Mouse (Mus musculus) thymus, adult 18-20 months (tissue): ENCODE results near the gene Cnnm3.
"Not testable (repeated sequence)": the region's sequence is repeated elsewhere in the genome, so short reads cannot be mapped to it uniquely, and the experiment has no call there.

ENCODE experiments used
- DNase-seq, 2 experiments: peaks; one replicate each; pipeline ENCODE4 v3.0.0; 2022; ENCODE audit warnings: mixed read lengths in 2 of 2

The Cnnm3 gene

DNA sequence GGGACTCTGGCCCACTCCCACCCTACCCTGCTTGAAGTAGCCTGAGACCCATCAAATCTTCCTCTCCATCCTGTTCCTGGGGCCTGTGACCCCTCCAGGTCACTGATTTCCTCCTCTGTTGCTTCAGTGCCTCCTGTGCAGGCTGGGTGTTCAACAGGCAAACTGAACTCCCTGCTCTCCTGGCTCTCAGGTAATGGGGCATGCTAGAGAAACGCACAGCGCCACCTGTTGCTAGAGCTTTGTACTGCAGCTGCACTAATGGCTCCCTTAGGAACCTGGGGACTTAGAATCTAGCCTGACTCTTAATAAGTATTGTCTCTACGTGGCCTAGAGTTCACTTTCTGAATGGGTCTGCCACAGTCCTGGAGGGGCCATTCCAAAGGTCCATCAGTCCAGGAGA lies 10.4 kb upstream of the Cnnm3 start:
- DNase-seq, result peak; percentile 26 to 43

DNA sequence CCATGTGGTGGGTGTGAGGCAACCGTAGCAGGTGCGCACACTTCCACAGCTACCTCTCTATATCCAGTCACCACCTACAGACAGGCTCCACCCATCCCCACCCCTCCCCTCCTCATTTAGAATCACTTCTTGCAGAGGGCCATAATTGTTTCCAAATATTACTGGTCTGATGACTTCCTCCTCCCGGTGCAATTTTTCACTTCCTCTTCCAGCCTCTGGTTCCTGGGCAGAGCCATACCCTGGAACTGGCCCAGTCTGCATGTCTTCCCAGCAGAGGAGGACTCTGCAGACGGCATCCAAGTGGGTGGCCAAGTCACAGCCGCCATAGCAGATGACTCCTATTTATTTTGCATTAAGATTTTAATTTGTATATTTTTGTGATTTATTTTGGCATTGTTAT lies 3.4 kb upstream of the Cnnm3 start:
- no peak for DNase-seq

GRCm38 (mm10) chr1:36512089-36512965 lies 660 bp downstream of the Cnnm3 start:
- DNase-seq, result peak; percentile 47 to 49

DNA sequence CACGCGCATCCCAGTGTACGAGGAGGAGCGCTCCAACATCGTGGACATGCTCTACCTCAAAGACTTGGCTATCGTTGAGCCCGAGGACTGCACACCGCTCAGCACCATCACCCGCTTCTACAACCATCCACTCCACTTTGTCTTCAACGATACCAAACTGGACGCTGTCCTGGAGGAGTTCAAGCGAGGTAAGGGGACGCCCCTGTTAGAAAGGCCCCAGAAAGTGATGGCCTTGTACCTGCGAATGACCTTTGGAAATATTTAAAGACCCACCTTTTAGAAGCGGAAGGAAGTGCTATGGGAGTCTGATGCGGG lies 1.3 kb downstream of the Cnnm3 start:
- no peak for DNase-seq

DNA sequence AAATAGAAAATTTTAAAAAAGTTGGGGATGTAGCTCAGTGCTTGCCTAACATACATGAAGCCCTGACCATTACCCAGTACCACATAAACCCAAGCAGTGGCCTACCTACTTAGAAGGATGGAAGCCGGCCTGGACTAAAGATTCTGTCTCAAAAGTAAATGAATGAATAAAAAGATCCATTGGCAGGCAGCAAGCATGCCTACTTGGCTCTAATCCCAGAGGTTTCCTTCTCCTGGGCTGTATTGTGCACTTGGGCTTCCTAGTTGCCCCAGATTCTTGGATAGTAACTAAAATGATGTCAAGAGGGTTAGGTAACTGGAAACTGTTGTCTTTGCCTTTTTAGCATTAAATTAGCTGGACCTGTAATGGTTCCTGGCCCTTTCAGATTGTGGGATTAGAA lies 1.6 kb downstream of the Cnnm3 start:
- no peak for DNase-seq

- no peak for DNase-seq
These were observed 2.1 kb downstream of the Cnnm3 start for GRCm38 (mm10) chr1:36513718-36514117.

DNA sequence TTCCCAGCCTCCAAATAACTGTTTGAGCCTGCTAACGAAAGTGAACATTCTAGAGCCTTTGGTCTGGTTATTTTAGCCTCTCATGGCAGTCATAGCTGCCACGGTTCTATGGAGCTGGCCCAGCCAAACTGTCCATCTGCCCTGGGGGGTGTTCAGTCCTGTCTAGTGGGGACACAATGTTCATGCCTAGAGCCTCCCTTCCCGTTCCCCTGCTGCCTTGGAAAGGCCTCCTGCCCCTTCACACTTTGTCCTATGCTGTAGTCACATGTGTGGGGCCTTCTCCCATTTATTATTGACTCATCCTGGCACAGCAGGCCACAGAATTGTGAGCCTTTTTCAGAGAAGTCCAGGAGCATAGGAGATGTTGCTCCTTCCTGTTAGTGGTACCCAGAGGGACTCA lies 6.6 kb downstream of the Cnnm3 start:
- DNase-seq, result no peak

GRCm38 (mm10) chr1:36519626-36520025 lies 8.0 kb downstream of the Cnnm3 start:
- no peak for DNase-seq

- no peak for DNase-seq
These were observed 10.5 kb downstream of the Cnnm3 start for GRCm38 (mm10) chr1:36522210-36522609.

DNA sequence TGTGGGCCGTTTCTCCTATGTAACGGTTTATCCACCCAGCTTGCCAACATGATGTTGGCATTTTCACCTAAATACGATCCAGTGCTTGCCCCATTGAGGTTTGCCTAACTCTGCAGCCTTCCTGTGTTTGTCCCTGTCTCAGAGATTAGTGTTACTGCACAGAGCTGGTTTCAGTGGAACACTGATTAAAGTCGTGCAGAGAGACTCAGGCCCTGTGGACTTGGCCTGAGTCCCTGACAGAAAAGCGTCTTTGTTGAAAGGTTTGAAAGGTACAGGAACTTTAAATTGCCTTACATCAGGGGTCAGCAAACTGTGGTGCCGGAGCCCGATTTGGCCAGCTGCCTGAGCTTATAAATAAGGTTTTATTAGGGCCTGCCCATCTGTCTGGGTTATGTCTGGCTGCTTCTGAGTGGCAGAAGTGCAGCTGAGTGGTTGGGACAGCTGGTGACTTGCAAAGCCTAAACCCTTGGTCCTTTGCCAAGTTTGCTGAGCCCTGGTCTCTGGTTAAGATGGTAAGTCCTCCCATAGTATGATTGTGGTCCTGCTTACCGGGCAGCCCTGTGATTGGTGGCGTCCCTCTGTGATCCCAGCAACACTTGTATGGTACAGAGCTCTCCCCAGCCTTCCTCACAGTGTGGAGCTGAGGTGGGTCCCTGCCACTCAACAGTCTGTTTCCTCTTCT lies 11.8 kb downstream of the Cnnm3 start:
- no peak for DNase-seq

DNA sequence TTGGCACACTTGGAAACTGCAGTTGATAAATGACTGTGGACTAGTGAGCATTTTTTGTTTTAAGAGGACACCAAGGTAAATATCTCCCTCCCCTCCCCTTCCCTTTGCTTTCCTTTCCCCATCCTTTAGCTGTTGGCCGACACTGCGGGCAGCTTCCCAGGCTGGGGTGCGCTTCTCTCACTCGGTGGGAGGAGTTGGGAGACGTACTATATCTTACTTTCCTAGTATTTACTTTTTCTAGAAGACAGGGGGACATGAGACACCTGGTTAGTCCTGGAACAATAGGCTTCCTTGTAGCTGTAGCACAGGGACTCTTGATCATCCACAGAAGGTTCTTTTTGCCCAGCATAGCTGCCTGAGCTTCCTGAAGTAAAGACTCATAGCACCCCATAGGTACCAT lies 12.4 kb downstream of the Cnnm3 start:
- no peak for DNase-seq

DNA sequence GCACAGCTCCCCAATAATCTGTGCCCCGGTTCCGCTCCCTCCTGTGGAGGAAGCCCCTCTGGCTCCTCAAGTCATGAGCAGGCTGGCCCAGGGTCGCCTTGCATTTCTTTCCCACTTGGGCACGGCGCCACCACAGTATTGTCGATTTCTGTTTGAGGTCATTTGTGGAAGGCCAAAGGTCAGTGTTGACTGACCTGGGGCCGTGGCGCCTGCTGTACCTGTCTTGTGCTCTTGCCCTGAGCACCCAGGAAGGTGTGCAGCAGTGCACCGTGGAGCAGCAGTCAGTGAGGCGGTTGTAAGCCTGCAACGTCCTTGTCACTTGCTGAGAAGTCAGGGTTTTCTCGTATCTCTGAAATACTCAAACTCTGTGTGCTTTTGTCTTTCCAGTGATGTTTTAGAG lies 14.1 kb downstream of the Cnnm3 start:
- DNase-seq, result no peak

DNA sequence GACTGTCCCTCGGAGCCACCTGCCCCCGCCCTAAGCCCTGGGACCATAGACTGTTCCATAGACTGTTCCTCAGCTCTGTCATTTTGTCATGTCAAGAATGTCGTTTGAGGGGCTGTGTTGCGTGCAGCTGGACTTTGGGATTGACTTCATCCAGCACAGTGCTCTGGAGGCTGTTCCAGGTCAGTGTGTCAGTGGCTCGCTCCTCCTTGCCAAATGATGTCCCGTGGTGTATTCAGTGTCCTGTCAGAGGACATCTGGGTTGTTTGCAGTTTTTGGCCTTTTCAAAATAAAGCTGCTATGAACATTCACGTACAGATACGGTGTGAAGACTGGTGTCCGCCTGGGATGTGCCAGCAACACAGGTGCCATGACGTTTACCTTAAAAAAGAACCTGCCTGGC lies 15.2 kb downstream of the Cnnm3 start:
- DNase-seq, result no peak

GRCm38 (mm10) chr1:36528351-36528750 lies 16.7 kb downstream of the Cnnm3 start:
- no peak for DNase-seq

GRCm38 (mm10) chr1:36529274-36529673 lies 17.6 kb downstream of the Cnnm3 start:
- DNase-seq, result no peak

GRCm38 (mm10) chr1:36529875-36530274 lies 18.2 kb downstream of the Cnnm3 start:
- DNase-seq, result no peak

DNA sequence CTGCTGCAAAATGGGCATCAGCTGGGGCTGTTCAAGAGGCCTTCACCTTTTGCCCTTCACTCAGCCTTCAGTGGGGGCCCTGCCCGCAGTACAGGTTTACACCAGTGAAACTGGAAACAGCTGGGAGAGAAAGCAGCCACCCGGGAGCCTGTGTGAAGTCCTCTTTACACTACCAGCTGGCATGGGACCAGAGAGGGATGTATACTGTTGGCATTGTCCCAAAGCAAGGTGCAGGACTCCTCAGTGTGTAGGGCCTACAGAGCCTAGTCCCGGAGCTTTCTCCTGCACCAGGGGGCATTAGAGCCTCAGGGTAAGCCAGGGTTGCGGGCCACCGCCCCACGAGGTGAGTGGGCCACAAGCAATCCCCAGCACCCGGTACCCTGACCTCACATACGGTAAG lies 18.8 kb downstream of the Cnnm3 start:
- DNase-seq, result no peak

DNA sequence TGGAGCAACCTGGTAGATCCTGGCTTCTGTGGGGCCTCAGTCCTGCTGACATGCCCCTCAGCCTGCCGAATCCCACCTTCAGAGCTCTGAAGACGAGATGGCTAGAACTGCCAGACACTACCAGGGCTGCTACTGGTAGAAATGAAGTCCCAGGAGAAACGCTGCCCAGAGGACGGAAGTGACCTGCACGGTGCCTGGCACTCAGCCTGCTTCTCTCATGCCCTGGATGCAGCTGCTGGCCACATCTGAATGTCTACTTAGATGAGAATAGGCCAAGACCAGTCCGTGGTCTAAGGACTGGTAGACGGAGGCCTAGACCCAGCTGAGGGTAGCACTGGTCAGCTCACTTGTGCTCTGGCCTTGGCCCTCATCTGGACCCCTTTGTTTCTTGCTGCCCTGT lies 19.3 kb downstream of the Cnnm3 start:
- no peak for DNase-seq

GRCm38 (mm10) chr1:36531461-36531860 lies 19.8 kb downstream of the Cnnm3 start:
- DNase-seq, result no peak

GRCm38 (mm10) chr1:36533546-36533945 lies 21.9 kb downstream of the Cnnm3 start:
- no peak for DNase-seq

GRCm38 (mm10) chr1:36534595-36535058 lies 23.0 kb downstream of the Cnnm3 start:
- no peak for DNase-seq

DNA sequence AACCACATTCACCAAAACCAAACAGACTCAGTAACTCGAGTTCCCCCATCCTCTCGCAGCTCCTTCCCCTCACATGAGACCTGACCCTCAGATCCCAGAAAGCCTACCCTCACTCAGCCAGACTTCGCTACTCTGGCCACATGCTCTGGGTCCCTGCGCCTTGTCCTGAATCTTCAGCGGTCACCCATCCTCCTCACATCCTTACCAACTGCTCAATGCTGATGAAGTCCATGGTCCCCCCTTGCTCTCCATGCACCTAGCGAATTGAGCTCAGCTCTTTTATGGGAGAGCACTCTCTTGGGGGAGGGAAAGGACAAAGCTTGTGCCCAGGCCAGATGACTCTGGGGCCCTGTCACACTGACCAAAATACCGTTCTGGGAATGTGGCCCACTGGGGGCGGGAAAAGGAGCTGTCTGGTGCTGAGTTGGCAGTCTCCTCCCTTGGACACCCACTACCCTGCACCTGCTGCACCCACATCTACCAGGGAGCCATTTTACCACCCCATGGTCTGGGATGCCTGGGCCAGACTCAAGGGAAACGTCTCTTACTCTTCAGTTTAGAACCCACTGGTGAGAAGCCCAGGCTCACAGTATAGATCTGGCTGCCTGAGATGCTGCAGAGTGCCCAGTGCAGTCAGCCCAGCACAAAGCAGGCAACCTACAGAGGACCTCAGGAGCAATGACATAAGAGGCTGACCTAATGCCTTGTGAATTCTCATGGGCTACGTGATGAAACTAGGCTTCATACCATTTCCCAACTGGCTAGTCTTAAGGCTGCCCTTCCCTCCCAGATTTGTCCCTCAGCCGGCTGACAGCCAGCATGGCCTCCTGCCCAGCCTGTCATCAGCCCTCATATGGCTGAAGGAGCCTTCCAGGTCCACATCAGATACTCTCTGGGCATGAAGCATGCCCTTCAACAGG lies 24.1 kb downstream of the Cnnm3 start:
- DNase-seq, result no peak

DNA sequence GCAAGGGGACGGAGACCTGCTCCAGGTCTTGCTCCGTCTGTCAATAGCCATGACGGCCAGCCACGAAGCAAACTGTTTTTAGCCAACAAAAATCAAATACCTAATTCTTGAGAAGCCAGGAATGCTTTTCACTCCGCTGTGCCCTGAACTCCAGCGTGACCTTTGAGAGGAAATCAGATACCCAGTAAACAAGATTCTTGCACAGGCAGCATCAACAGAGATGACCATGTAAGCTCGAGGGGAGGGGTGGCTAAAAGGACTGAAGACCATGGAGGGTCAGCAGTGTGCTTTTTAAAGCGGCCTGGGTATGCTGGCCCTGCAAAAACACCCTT lies 24.7 kb downstream of the Cnnm3 start:
- no peak for DNase-seq

GRCm38 (mm10) chr1:36536783-36537182 lies 25.1 kb downstream of the Cnnm3 start, which contains the start of gene Ankrd23:
Gene Ankrd23 (minus strand): TSS chr1:36536883.
- DNase-seq, result not testable (repeated sequence)
